Mouse (Mus musculus) adipocyte (in vitro differentiated cells): ENCODE data around the gene Rrn3.

ENCODE experiments used
- DNase-seq: peaks from one replicate; pipeline ENCODE4 v3.0.0-alpha.2; 2016; ENCODE audit warnings: low spot score

Gene Rrn3

DNA sequence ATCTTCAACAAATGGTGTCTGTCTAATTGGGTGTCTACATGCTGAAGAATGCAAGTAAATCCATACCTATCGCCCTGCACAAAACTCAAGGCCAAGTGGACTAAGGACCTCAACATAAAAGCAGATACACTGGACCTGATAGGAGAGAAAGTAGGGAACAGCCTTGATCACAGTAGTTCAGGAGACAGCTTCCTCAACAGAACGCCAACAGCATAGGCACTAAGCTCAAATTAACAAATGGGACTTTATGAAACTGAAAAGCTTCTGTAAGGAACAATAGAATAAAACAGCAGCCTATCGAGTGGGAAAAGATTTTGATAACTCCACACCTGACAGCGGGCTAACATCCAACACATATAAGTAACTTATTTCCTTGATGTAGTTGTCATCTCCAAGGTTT, 70.9 kb downstream of the Rrn3 start:
- DNase-seq = no peak

DNA sequence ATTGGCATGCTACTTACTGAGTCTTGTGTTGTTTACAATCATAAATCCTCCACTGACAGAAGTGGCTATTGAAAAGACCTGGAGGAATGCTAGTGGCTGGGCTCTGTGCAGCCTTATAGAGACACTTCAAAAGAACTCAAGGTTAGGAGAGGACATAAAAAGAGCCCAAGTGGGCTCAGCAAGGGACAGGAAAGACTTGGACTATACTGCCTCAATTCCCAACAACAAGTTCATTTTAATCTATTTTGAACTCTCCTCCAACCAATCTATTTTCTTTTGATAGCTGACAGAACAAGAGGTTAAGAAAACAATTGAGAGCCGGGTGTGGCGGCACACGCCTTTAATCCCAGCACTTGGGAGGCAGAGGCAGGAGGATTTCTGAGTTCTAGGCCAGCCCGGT, 73.4 kb downstream of the Rrn3 start:
- no peak for DNase-seq
